Mouse (Mus musculus) forebrain, embryonic 12.5 days (tissue): Measurements from ENCODE around the gene Gm28305. TPM values are rescaled to one million over a fixed set of nuclear protein-coding genes. Genes with fewer than 3 reads are reported as not detected.

Source experiments
- ATAC-seq: fragments of 200-750 bp; cut with Nextera tagmentation; 2 replicates; pipeline ENCODE4 v1.8.0; 2017; ENCODE audit warnings: moderate TSS enrichment; ENCODE audit not compliant: low FRiP score
- H3K27ac ChIP-seq: fragments of 300-500 bp; sonication (generic); 2 replicates; pipeline ENCODE4 v1.5.1; 2016; ENCODE audit warnings: mild to moderate bottlenecking
- H3K27me3 ChIP-seq: fragments of 300-500 bp; sonication (generic); 2 replicates; pipeline ENCODE4 v1.6.1; 2016; ENCODE audit warnings: mild to moderate bottlenecking
- H3K36me3 ChIP-seq: fragments of 300-500 bp; sonication (generic); replicated peaks from 2 replicates; pipeline ENCODE4 v1.6.1; 2016; ENCODE audit warnings: mild to moderate bottlenecking
- H3K4me1 ChIP-seq: fragments of 300-500 bp; sonication (generic); 2 replicates; pipeline ENCODE4 v1.6.1; 2016
- H3K4me2 ChIP-seq: fragments of 300-500 bp; sonication (generic); 2 replicates; pipeline ENCODE4 v1.6.1; 2016; ENCODE audit warnings: mild to moderate bottlenecking, moderate library complexity
- H3K4me3 ChIP-seq: fragments of 300-500 bp; sonication (generic); replicated peaks from 2 replicates; pipeline ENCODE4 v1.5.1; 2016; ENCODE audit warnings: mild to moderate bottlenecking
- H3K9ac ChIP-seq: fragments of 300-500 bp; sonication (generic); 2 replicates; pipeline ENCODE4 v1.6.1; 2016; ENCODE audit warnings: mild to moderate bottlenecking
- H3K9me3 ChIP-seq: fragments of 300-500 bp; sonication (generic); 2 replicates; pipeline ENCODE4 v1.6.1; 2016
- WGBS: fragments of 180-500 bp; shearing (Covaris S2); methylation state at CpG from one replicate; pipeline ENCODE4 v1.1.7; 2016; 5-methylcytosine and 5-hydroxymethylcytosine counted together
- polyA plus RNA-seq: library from polyadenylated mRNA; unstranded; fragments of >200 nt; fragmentation: Nextera tagmentation; extraction: Ambion mirVana; gene quantifications from 2 replicates; pipeline ENCODE4 v1.2.1, GENCODE M21; 2016

Gene Gm28305
- not detected in 2 replicates for polyA plus RNA-seq

DNA sequence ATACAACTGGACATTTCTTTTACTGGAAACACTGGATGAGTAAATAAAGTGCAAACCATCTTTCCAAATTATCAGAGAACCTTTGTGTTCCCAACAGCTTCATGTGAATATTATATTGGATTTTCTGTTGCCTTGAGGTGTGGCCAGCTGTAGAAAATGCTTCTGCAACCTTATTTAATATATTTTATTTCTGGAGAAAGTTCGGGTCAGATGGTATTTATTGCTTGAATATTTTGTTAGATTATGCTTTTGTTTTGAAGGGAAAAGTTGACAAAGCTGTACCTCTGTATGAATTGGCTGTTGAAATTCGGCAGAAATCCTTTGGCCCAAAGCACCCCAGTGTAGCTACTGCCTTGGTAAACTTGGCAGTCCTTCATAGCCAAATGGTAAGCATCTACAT lies at the start of gene Gm28305:
Gene Gm28305, plus strand, starts transcription at position 301 of the 400 bp plus-strand sequence.
- Histone ChIP-seq H3K27me3 (no peaks in the 10 kb centered on the region), H3K36me3 (peaks cover 20% of the 10 kb centered on the region)
- WGBS: 70% methylated on average over 2 of the region's 2 CpGs

DNA sequence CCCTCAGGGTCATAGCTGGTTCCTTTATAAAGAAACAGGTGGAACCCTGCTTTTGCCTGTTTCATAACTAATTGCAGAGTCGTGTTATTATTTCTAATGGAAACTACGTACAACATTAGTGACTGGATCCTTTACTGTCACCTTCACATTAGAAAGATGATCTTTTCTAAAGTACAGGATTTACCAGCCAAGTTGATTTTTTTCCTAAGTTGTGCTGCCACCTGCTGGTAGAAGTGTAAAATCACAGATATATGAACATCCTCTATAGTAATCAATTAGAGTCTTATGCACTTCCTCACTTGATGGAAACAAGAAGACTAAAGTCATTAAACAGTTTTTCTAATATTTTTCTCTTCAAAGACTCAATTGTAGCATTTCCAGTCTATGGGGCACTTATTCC lies 44.0 kb upstream of the Gm28305 start:
- no peaks in the 10 kb centered on the region for H3K36me3 ChIP-seq
- ATAC-seq: no peak
- H3K4me3 ChIP-seq: no peak overlapping the region
- no peaks in the 10 kb centered on the region for H3K9me3 ChIP-seq
- no peak overlapping the region for H3K4me2 ChIP-seq
- WGBS: 16% methylated on average over 2 of the region's 2 CpGs
- H3K27me3 ChIP-seq: peaks cover 13% of the 10 kb centered on the region; the same call in 1 of the 2 replicates
- peaks cover 2% of the 10 kb centered on the region for H3K4me1 ChIP-seq
- no peak overlapping the region for H3K9ac ChIP-seq
- no peak overlapping the region for H3K27ac ChIP-seq

More for the DNA sequence above, at the start of gene Gm28305:
- Histone ChIP-seq H3K4me1 (no peaks in the 10 kb centered on the region), H3K4me3 (no peak within 1 kb of the TSS), H3K27ac (no peak within 1 kb of the TSS), H3K4me2 (no peak within 1 kb of the TSS), H3K9ac (no peak within 1 kb of the TSS), H3K9me3 (no peaks in the 10 kb centered on the region)
- ATAC-seq: no peak

DNA sequence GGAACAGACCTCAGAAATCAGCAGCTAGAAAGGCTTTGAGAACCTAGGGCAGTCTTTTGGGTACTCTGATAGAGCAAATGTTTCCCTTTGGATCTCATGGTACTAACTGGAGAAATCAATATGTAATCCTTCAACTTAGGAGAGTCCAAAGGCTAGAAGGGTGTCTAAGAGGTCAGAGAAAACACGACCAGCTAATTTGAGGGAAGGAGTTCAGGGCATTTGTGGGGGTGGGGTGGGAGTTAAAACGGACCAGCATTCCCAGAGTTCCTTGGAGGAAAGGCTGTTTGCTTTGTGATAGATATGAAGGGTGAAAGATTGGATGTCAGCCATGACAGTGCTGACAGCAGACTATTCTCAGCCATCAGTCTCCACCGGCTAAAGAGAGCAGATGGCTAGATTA lies 39.9 kb upstream of the Gm28305 start:
- no peak overlapping the region for H3K4me2 ChIP-seq
- no peak overlapping the region for H3K27ac ChIP-seq
- H3K9ac ChIP-seq: no peak overlapping the region
- no peak overlapping the region for H3K4me3 ChIP-seq
- H3K4me1 ChIP-seq: peaks cover 11% of the 10 kb centered on the region
- 65% methylated on average over 3 of the region's 3 CpGs for WGBS
- no peaks in the 10 kb centered on the region for H3K9me3 ChIP-seq
- H3K27me3 ChIP-seq: peaks cover 13% of the 10 kb centered on the region; the same call in 1 of the 2 replicates
- ATAC-seq: no peak
- 0 out of 2 replicates have a peak, but pooled peaks cover under 1% of the 10 kb centered on the region for H3K36me3 ChIP-seq

DNA sequence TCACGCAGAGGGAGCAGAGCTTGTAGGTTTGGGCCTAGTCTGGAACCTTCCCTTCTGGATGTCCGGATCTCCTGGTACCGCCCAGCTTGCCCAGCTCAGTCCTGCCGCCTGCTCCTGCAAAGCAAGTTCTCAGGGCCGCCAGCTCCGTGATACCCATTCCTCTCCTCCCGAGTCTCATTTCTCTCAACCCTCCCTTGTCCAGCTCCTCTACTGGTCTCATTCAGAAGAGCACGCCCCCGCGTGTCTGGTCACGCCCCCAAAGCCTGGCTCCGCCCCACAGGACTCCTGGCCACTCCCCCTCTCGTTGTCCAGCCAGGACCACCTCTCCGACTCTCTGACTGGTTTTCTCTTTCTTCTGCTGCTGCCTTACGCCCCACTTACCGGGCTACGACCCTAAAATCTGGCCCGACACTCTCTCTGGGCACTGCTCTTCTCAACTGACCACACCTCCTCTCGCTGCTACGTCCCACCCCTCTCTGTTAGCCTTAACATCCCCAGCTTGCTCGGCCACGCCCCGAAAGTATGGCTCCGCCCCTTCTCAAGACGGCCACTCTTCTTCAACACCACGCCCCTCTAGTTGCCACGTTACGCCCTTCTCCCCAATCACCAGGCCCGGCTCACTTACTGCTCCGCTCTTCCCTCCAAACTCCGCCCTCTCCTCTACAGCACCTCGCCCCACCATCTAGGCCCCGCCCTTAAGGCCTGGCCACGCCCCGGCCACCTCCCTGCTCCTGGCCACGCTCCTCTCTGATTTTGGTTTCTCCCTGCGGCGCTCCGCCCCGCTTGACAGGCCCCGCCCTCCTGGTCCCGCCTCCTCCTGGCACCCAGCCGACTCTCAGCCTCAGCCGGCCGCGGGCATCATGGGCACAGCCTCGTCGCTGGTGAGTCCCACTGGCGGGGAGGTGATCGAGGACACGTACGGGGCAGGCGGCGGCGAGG lies 38.3 kb upstream of the Gm28305 start, which contains the start of gene Nphp3:
Gene Nphp3, plus strand, starts transcription at position 624 of the 939 bp plus-strand sequence.
- peak; percentile 97 for ATAC-seq
- H3K36me3 ChIP-seq: peaks cover 6% of the 10 kb centered on the region; the same call in 1 of the 2 replicates
- peak within 1 kb of the TSS; percentile 67 for H3K4me3 ChIP-seq
- H3K4me1 ChIP-seq: peaks cover 11% of the 10 kb centered on the region
- peak within 1 kb of the TSS; percentile 65 for H3K4me2 ChIP-seq
- peaks cover 13% of the 10 kb centered on the region; the same call in 1 of the 2 replicates for H3K27me3 ChIP-seq
- WGBS: under 1% methylated on average over 55 of the region's 55 CpGs
- peak within 1 kb of the TSS; percentile 68 for H3K9ac ChIP-seq
- H3K9me3 ChIP-seq: no peaks in the 10 kb centered on the region
- peak within 1 kb of the TSS; percentile 77 for H3K27ac ChIP-seq

DNA sequence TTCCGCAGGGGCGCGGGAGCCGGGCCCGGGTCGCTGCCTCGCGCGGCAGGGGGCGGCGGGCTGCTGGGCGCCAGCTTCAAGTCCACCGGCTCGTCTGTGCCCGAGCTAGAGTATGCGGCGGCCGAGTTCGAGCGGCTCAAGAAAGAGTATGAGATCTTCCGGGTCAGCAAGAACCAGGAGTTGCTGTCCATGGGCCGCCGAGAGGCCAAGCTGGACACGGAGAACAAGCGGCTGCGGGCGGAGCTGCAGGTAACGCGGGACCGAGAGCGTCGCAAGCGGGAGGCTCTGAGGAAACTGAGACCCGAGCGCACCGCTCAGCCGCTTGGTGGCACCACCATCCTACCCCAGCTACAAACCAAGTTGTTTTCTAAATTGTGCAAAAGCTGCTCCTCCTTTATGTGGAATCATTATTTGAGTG lies 37.5 kb upstream of the Gm28305 start:
- peaks cover 6% of the 10 kb centered on the region; the same call in 1 of the 2 replicates for H3K36me3 ChIP-seq
- peak overlapping the region; percentile 65 for H3K4me2 ChIP-seq
- peak; percentile 67 for ATAC-seq
- H3K4me3 ChIP-seq: peak overlapping the region; percentile 67
- under 1% methylated on average over 37 of the region's 37 CpGs for WGBS
- H3K9me3 ChIP-seq: no peaks in the 10 kb centered on the region
- peaks cover 12% of the 10 kb centered on the region; the same call in 1 of the 2 replicates for H3K27me3 ChIP-seq
- peak overlapping the region; percentile 77 for H3K27ac ChIP-seq
- H3K9ac ChIP-seq: peak overlapping the region; percentile 68
- peaks cover 11% of the 10 kb centered on the region for H3K4me1 ChIP-seq

DNA sequence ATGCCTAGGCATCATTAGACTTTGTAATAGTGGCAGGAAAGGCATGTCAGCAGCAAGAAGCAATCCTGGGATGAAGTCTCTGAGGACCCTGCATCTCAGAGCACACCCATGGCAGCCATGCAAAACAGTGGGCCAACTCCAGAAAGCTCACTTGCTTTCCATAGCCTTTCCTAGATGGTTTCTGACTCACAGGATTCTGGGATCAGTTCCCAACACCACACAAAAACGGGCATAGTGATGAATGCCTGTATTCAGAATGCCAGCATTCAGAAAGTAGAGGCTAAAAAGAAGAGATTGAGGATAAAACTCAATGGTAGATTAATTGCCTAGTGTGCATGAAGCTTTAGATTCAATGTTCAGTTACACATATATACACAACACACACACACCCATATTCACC lies 25.9 kb upstream of the Gm28305 start:
- Histone ChIP-seq H3K4me3 (no peak overlapping the region), H3K9ac (no peak overlapping the region), H3K27ac (no peak overlapping the region), H3K4me1 (no peaks in the 10 kb centered on the region), H3K4me2 (no peak overlapping the region), H3K36me3 (peaks cover 36% of the 10 kb centered on the region), H3K27me3 (no peaks in the 10 kb centered on the region), H3K9me3 (no peaks in the 10 kb centered on the region)
- WGBS: 71% methylated on average over 1 of the region's 1 CpGs
- ATAC-seq: no peak

DNA sequence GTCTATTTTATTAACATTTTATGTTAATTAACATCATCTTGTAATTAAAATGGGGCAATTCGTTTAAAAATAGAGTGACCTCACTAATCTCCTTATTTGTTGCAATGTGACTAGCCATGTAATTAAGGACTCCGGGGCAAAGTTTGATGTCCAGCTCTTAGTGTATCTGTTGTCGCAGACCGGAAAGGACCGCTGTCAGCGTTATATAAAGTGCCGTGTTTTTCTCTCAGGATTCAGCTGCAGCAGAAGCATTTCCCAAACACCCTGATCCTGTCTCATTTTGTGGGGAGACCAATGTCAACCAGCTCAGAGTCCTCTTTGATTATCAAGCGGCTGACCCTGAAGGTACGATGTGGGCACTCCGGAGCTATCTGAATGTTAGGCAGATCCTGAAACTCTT lies 19.4 kb upstream of the Gm28305 start:
- H3K27me3 ChIP-seq: no peaks in the 10 kb centered on the region
- no peaks in the 10 kb centered on the region for H3K9me3 ChIP-seq
- no peak overlapping the region for H3K4me2 ChIP-seq
- H3K27ac ChIP-seq: no peak overlapping the region
- H3K4me1 ChIP-seq: no peaks in the 10 kb centered on the region
- no peak for ATAC-seq
- H3K4me3 ChIP-seq: no peak overlapping the region
- peaks cover 48% of the 10 kb centered on the region for H3K36me3 ChIP-seq
- WGBS: 93% methylated on average over 10 of the region's 10 CpGs
- no peak overlapping the region for H3K9ac ChIP-seq

DNA sequence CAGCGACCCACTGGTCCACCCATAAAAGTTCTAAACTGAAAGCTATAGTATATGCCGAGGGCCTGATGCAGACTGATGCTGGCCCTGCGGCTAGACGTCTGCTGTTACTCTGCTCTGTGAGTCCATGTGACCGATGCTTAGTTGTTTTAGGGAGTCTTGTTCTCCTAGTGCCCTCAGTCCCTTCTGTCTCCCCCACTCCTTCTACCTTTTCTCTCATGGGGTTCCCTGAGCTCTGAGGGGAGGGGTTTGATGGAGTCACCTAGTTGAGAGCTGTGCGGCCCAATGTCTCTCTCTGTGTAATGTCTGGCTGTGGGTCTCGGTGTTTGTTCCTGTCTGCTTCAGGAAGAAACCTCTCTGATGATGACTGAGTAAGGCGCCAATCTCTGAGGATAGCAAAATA lies 13.3 kb upstream of the Gm28305 start:
- Histone ChIP-seq H3K4me3 (no peak overlapping the region), H3K27ac (no peak overlapping the region), H3K9ac (no peak overlapping the region), H3K27me3 (no peaks in the 10 kb centered on the region), H3K36me3 (peaks cover 32% of the 10 kb centered on the region), H3K4me2 (no peak overlapping the region), H3K9me3 (no peaks in the 10 kb centered on the region), H3K4me1 (no peaks in the 10 kb centered on the region)
- WGBS: 95% methylated on average over 8 of the region's 8 CpGs
- ATAC-seq: no peak

DNA sequence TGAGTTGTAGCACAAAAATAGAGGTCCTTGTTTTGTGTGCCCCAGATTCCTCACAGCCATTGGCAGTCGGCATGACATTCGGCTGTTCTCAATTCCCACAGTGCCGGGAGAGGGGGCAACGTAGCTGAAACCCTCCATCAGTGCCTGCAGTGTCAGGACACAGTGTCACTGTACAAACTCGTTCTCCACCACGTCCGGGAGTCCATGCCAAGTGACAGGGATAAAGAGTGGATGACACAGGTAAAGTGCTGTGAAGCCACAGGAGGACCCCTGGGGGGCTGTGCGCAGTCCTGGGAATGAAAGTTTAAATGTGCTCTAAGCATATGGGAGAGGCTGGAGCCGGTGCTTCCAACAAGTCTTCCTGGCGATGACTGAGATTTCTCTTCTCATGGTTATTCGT lies 10.6 kb upstream of the Gm28305 start:
- no peak for ATAC-seq
- Histone ChIP-seq H3K9ac (no peak overlapping the region), H3K4me3 (no peak overlapping the region), H3K27me3 (no peaks in the 10 kb centered on the region), H3K4me1 (no peaks in the 10 kb centered on the region), H3K27ac (no peak overlapping the region), H3K9me3 (no peaks in the 10 kb centered on the region), H3K36me3 (peaks cover 20% of the 10 kb centered on the region), H3K4me2 (no peak overlapping the region)
- WGBS: 89% methylated on average over 11 of the region's 11 CpGs

DNA sequence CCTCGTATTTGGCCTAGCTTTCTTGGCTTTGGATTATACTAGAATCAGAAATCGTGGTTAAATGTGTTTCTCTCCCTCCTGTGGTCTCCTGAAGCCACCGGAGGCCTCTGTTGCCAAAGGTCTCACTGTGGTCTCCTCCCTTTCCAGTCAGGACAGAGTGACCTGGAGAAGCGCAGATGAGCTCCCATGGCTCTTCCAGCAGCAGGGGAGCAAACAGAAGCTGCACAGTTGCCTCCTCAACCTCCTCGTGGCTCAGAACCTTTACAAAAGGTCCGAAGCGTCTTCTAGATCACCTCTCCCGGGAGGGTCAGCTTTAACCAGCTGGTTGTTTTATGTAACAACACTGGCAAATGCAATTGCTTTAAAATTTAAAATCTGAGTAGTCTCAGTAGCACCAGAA lies 6.2 kb upstream of the Gm28305 start:
- peaks cover 7% of the 10 kb centered on the region for H3K36me3 ChIP-seq
- H3K9ac ChIP-seq: no peak overlapping the region
- H3K4me3 ChIP-seq: no peak overlapping the region
- H3K4me1 ChIP-seq: no peaks in the 10 kb centered on the region
- H3K4me2 ChIP-seq: no peak overlapping the region
- no peaks in the 10 kb centered on the region for H3K9me3 ChIP-seq
- 87% methylated on average over 8 of the region's 8 CpGs for WGBS
- ATAC-seq: no peak
- H3K27ac ChIP-seq: no peak overlapping the region
- H3K27me3 ChIP-seq: no peaks in the 10 kb centered on the region

DNA sequence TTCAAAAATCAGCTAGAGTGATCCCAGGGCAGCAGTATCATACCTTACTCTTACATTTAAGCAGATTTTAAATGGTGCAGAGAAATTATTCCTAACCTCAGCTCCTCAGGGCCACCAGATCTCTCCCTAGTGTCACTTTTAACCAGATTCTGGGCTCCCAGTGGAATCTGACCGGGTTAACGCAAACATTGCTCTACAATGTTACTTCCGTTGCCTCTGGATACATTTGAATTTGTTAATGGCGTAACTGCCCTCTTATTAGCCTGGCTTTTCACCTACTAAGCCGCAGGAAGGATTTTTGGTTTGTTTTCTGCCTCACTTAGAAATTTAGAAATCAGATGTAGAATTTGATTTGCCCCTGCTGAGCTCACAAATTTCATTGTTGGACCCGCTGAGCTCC lies 5.7 kb upstream of the Gm28305 start:
- no peaks in the 10 kb centered on the region for H3K4me1 ChIP-seq
- H3K9ac ChIP-seq: no peak overlapping the region
- H3K9me3 ChIP-seq: no peaks in the 10 kb centered on the region
- WGBS: 76% methylated on average over 6 of the region's 6 CpGs
- ATAC-seq: no peak
- no peak overlapping the region for H3K4me3 ChIP-seq
- peaks cover 9% of the 10 kb centered on the region for H3K36me3 ChIP-seq
- H3K4me2 ChIP-seq: no peak overlapping the region
- no peak overlapping the region for H3K27ac ChIP-seq
- H3K27me3 ChIP-seq: no peaks in the 10 kb centered on the region

DNA sequence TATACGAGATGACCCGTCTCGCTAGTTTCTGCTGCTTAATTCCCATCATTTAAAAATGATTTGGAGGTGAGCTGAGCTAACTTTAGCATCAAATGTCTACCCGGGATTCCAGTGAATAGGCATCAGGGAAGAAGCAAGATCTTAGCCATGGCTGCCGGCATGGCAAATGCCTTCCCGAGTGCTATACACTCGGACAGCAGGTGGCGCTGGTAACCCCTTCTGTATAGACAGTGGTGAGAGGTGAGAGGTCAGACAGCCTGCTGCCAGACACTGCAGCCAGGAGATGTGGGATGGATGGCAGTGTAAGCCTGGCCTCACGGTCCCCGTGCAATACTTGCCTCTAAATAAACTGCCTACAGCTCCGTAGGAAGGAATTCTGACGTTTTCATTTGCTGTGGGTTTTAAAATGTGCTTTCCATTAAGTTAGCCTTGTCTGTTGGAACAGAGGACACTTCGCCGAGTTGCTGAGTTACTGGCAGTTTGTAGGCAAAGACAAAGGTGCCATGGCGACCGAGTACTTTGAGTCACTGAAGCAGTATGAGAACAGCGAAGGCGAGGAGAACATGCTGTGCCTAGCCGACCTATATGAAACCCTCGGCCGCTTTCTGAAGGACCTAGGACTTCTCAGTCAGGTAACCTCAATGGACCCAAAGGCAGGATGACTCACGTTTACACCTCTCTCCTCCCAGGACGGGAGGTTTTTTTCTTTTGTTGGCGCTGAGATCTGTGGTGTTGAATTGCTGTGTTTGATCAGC lies 5.0 kb upstream of the Gm28305 start:
- Histone ChIP-seq H3K4me1 (no peaks in the 10 kb centered on the region), H3K27me3 (no peaks in the 10 kb centered on the region), H3K36me3 (peaks cover 9% of the 10 kb centered on the region), H3K27ac (no peak overlapping the region), H3K4me2 (no peak overlapping the region), H3K4me3 (no peak overlapping the region), H3K9ac (no peak overlapping the region), H3K9me3 (no peaks in the 10 kb centered on the region)
- peak; percentile 46; the same call in 1 of the 2 replicates for ATAC-seq
- 52% methylated on average over 24 of the region's 24 CpGs for WGBS
